In the genomic region with DNA sequence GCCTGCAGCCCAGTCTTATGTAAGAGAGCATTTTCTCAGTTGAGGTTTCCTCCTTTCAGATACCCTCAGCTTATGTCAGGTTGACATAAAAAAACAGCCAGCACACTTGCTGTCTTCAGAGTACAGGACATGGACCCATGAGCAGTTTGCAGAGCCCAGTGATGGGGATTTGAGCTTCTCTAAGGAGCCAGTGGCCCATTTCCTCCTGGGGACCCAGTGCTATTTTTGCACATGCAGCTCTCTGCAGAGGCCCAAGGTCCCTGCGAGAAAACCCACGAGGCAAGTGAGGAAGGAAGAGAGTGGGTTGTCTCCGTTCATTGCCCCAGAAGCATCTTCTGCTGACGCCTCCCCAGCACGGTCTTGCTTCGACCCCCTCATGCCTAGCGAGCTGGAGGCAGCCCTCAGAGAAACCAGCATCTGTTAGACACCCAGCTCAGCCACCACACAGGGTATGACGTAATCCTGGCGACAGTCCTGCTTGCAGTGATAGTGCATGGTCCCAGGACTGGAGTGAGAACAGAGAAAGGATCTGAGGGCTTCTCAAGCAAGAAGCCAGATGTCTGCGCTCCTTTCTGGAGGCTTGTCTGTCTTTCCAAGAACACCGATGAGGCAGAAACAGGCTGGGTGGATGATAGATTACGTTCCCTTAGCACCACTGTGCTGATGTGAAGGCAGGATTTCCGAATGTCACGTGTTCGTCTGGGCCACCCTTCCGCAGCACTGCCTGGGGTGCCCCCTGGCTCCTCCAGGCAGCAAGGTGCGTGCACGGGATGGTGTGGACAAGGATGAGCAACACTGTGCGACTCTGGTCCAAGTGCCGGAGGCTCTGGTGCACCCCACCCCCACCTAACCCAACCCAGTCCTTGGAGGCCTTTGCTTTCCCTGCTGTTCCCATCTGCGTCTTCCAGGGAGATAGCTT, we compare ENCODE assay signal across 8 mouse cellular contexts. TPM values are rescaled to one million over a fixed set of nuclear protein-coding genes. Genes with fewer than 3 reads are reported as not detected.
A peak's percentile ranks its signal among the peaks of the same experiment; 100 is the strongest.
DNase-seq lines count a peak whose midpoint lies in the region; ATAC-seq lines count a peak whose summit lies in the region.

No protein-coding gene starts in this region.

- no peaks in the 10 kb centered on the region for H3K27me3 ChIP-seq in hindbrain, embryonic 14.5 days (ENCODE audit: control insufficient read depth, insufficient read depth, low read length)

- H3K36me3 ChIP-seq in hindbrain, embryonic 14.5 days (replicated peaks; ENCODE audit: control insufficient read depth, insufficient read depth), result peaks cover 11% of the 10 kb centered on the region

- peak; percentile 63 for ATAC-seq in hindbrain, embryonic 14.5 days (ENCODE audit: low FRiP score)

- H3K4me1 ChIP-seq in hindbrain, embryonic 14.5 days (replicated peaks; ENCODE audit: control insufficient read depth, insufficient read depth, low read length), result peaks cover 35% of the 10 kb centered on the region

- H3K4me3 ChIP-seq in hindbrain, embryonic 14.5 days (replicated peaks; ENCODE audit: low read length), result no peak overlapping the region

- DNase-seq in kidney, adult 18-20 months, result peak; percentile 17
- no peak for DNase-seq in kidney, adult 9 months
- DNase-seq in cerebellum, adult 9-11 months, result peak; percentile 85
- DNase-seq in gastrocnemius, adult 8-10 months (ENCODE audit: low spot score in 2 of 2), result peak; percentile 29 to 42
- peak; percentile 62 for DNase-seq in hindbrain, embryonic 14.5 days (ENCODE audit: low spot score)
- DNase-seq in left cerebral cortex, postnatal 4 days, result peak; percentile 75
- peak; percentile 92 for DNase-seq in right cerebral cortex, adult 18-20 months
- no peak for DNase-seq in thymus, postnatal 4 days

- H3K4me2 ChIP-seq in hindbrain, embryonic 14.5 days (replicated peaks), result peak overlapping the region; percentile 36

- H3K9me3 ChIP-seq in hindbrain, embryonic 14.5 days (ENCODE audit: control insufficient read depth, low read length), result no peaks in the 10 kb centered on the region

- peak overlapping the region; percentile 93 for H3K27ac ChIP-seq in hindbrain, embryonic 14.5 days

- intact Hi-C loops in left cerebral cortex, postnatal 4 days (cut with DNase I), result no loop called here

- peak overlapping the region; percentile 32 for H3K9ac ChIP-seq in hindbrain, embryonic 14.5 days

- WGBS in hindbrain, embryonic 14.5 days, result 34% methylated on average over 21 of the region's 21 CpGs

RNA-seq across cellular contexts. Expression of gene Clstn1, which starts 24.0 kb away (rescaled TPM):
- 10 to 100 TPM; 17.1 to 25.6 (median 24.8) TPM for total RNA-seq in gastrocnemius, adult 8-10 months (2022)
- 147 and 154 TPM in 2 replicates for polyA plus RNA-seq in hindbrain, embryonic 14.5 days (2014; fragmentation: Nextera tagmentation; extraction: Ambion mirVana)
- total RNA-seq in left cerebral cortex, postnatal 4 days (2021), result 100 to 1,000 TPM; 494 to 507 TPM

RNA-seq across cellular contexts. Expression of gene Ctnnbip1, which starts 44.2 kb away (rescaled TPM):
- total RNA-seq in gastrocnemius, adult 8-10 months (2022), result 10 to 100 TPM; 16.3 to 22.2 (median 18.8) TPM
- polyA plus RNA-seq in hindbrain, embryonic 14.5 days (2014; fragmentation: Nextera tagmentation; extraction: Ambion mirVana), result 99.0 and 100 TPM in 2 replicates
- 10 to 100 TPM; 94.7 to 99.4 TPM for total RNA-seq in left cerebral cortex, postnatal 4 days (2021)

Comparison
In these comparisons a context has a peak if more than half of its experiments do, and no peak if none do; other contexts are left out.
1. DNase-seq: peak in kidney, adult 18-20 months (single experiment), cerebellum, adult 9-11 months (single experiment), gastrocnemius, adult 8-10 months (2 of 2), hindbrain, embryonic 14.5 days (single experiment), left cerebral cortex, postnatal 4 days (single experiment) and right cerebral cortex, adult 18-20 months (single experiment); none in kidney, adult 9 months (single experiment) and thymus, postnatal 4 days (single experiment).
2. RNA of gene Clstn1, which starts 24.0 kb away (total RNA-seq): 494 to 507 TPM in left cerebral cortex, postnatal 4 days; 17.1 to 25.6 TPM in gastrocnemius, adult 8-10 months; every median in the first group is over 10 times any median in the second.
3. RNA of gene Ctnnbip1, which starts 44.2 kb away (total RNA-seq): 94.7 to 99.4 TPM in left cerebral cortex, postnatal 4 days; 16.3 to 22.2 TPM in gastrocnemius, adult 8-10 months; every median in the first group is over 4 times any median in the second.